Comparison of ENCODE assay signal across 9 mouse cellular contexts in the genomic region with DNA sequence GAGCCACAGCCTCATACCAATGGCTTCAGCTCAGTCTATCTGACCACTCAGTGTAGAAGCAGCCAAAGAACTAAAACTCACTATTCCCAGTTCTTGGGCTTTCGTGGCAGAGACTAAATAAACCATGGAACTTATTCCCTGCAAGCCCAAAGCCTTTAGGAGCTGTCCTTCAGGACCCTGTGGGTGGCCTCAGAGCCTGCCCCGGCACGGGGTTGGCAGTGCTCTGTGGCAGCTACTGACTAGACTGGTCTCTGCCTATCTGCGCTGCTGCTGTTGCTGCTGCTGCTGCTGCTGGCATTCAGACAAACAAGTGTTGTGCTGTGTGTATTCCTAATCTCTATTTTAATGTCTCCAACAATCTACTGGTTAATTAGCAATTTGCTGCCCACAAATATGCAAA. TPM values are rescaled to one million over a fixed set of nuclear protein-coding genes. Genes with fewer than 3 reads are reported as not detected.
DNase-seq lines count a peak whose midpoint lies in the region; ATAC-seq lines count a peak whose summit lies in the region.
"Had no signal": no experiment of that assay in that cellular context is flagged by ENCODE, and none has a peak within 500 bp of the region (broad histone marks: within the 10 kb centered on the region; RNA-seq: fewer than 3 reads in every experiment).

No protein-coding gene starts in this region.

- H3K36me3 ChIP-seq in hindbrain, embryonic 13.5 days = no peaks in the 10 kb centered on the region
- H3K36me3 ChIP-seq in neural tube, embryonic 11.5 days (ENCODE audit: control insufficient read depth, insufficient read depth, low read length) = no peaks in the 10 kb centered on the region

- peaks cover 58% of the 10 kb centered on the region for H3K4me1 ChIP-seq in hindbrain, embryonic 13.5 days (replicated peaks)
- peaks cover 11% of the 10 kb centered on the region for H3K4me1 ChIP-seq in neural tube, embryonic 11.5 days (ENCODE audit: control insufficient read depth, insufficient read depth, low read length)

- ATAC-seq in common myeloid progenitor, adult 5-6 weeks (replicated peaks; ENCODE audit: low read depth, poor library complexity, severe bottlenecking) = 0 out of 2 replicates have a peak, but pooled peaks have one; percentile 46
- ATAC-seq in hindbrain, embryonic 13.5 days (ENCODE audit: low FRiP score) = peak; percentile 38
- ATAC-seq in neural tube, embryonic 11.5 days (ENCODE audit: insufficient read depth, low FRiP score, low TSS enrichment) = no peak

- peak; percentile 8 for DNase-seq in layer of hippocampus, adult 11-12 months (ENCODE audit: low spot score)
- no peak for DNase-seq in layer of hippocampus, adult 9-10 months (ENCODE audit: low spot score)
- DNase-seq in neural tube, embryonic 11.5 days (ENCODE audit: low spot score) = peak; percentile 58
- DNase-seq in yolk sac, embryonic 10.5 days (ENCODE audit: low spot score) = no peak
- DNase-seq in cerebellum, adult 11 months = no peak
- DNase-seq in layer of hippocampus, adult 8-10 months (ENCODE audit: low spot score in 2 of 2) = no peak

- H3K9ac ChIP-seq in hindbrain, embryonic 13.5 days = 0 out of 2 replicates have a peak overlapping the region, but pooled peaks have one; percentile 9
- no peak overlapping the region for H3K9ac ChIP-seq in neural tube, embryonic 11.5 days (ENCODE audit: low read length)

- H3K27ac ChIP-seq in hindbrain, embryonic 13.5 days = peak overlapping the region; percentile 86
- H3K27ac ChIP-seq in neural tube, embryonic 11.5 days (ENCODE audit: low read depth, low read length) = no peak overlapping the region

- no peaks in the 10 kb centered on the region for H3K27me3 ChIP-seq in hindbrain, embryonic 13.5 days
- H3K27me3 ChIP-seq in neural tube, embryonic 11.5 days (ENCODE audit: control insufficient read depth, insufficient read depth, low read length) = no peaks in the 10 kb centered on the region

- WGBS in hindbrain, embryonic 13.5 days = 10% methylated on average over 4 of the region's 4 CpGs
- WGBS in neural tube, embryonic 11.5 days = 18% methylated on average over 4 of the region's 4 CpGs

- H3K4me3 ChIP-seq in hindbrain, embryonic 13.5 days = no peak overlapping the region
- H3K4me3 ChIP-seq in neural tube, embryonic 11.5 days (ENCODE audit: low read depth, low read length) = no peak overlapping the region

- no peaks in the 10 kb centered on the region for H3K9me3 ChIP-seq in hindbrain, embryonic 13.5 days
- H3K9me3 ChIP-seq in neural tube, embryonic 11.5 days (ENCODE audit: control insufficient read depth, low read length) = no peaks in the 10 kb centered on the region

- H3K4me2 ChIP-seq in hindbrain, embryonic 13.5 days = peak overlapping the region; percentile 84
- no peak overlapping the region; the same call in 1 of the 2 replicates for H3K4me2 ChIP-seq in neural tube, embryonic 11.5 days (ENCODE audit: low read depth)

RNA-seq across cellular contexts. Expression of gene Siah3, which starts 1.1 kb away (rescaled TPM):
- 0.09 TPM in 1 of 2 replicates, not detected in the other for total RNA-seq in common myeloid progenitor, adult 5-6 weeks (2017)
- 4.0 and 4.5 TPM in 2 replicates for polyA plus RNA-seq in hindbrain, embryonic 13.5 days (2015; fragmentation: Nextera tagmentation; extraction: Ambion mirVana)
- 4.7 and 6.3 TPM in 2 replicates for polyA plus RNA-seq in neural tube, embryonic 11.5 days (2014; fragmentation: Nextera tagmentation; extraction: Ambion mirVana)
- 1 to 10 TPM; 6.9 to 8.0 (median 7.8) TPM for total RNA-seq in layer of hippocampus, adult 8-10 months (2022)
- polyA plus RNA-seq: heart, embryonic 14.5 days had no signal

Comparison
In these comparisons a context has a peak if more than half of its experiments do, and no peak if none do; other contexts are left out.
1. DNase-seq: peak in layer of hippocampus, adult 11-12 months (single experiment) and neural tube, embryonic 11.5 days (single experiment); none in layer of hippocampus, adult 9-10 months (single experiment), yolk sac, embryonic 10.5 days (single experiment), cerebellum, adult 11 months (single experiment) and layer of hippocampus, adult 8-10 months (0 of 2).